Comparison of ENCODE assay signal across 22 mouse cellular contexts in genomic region chr6:37633948-37634347, GRCm38 (mm10).
"Had no signal": no experiment of that assay in that cellular context is flagged by ENCODE, and none has a peak within 500 bp of the region (broad histone marks: within the 10 kb centered on the region; RNA-seq: fewer than 3 reads in every experiment).

No protein-coding gene starts in this region.

- H3K9ac ChIP-seq: intestine, embryonic 15.5 days; kidney, embryonic 15.5 days; limb, embryonic 13.5 days; liver, embryonic 13.5 days; lung, embryonic 14.5 days; midbrain, embryonic 13.5 days; neural tube, embryonic 12.5 days; neural tube, embryonic 15.5 days had no signal

- H3K4me2 ChIP-seq: intestine, embryonic 15.5 days; kidney, embryonic 15.5 days; limb, embryonic 13.5 days; liver, embryonic 13.5 days; lung, embryonic 14.5 days; midbrain, embryonic 13.5 days; neural tube, embryonic 12.5 days; neural tube, embryonic 15.5 days had no signal

- H3K36me3 ChIP-seq: intestine, embryonic 15.5 days; kidney, embryonic 15.5 days; limb, embryonic 10.5 days; limb, embryonic 13.5 days; liver, embryonic 13.5 days; midbrain, embryonic 13.5 days; neural tube, embryonic 12.5 days; neural tube, embryonic 15.5 days had no signal

- H3K27me3 ChIP-seq: intestine, embryonic 15.5 days; kidney, embryonic 15.5 days; limb, embryonic 13.5 days; liver, embryonic 13.5 days; midbrain, embryonic 13.5 days; neural tube, embryonic 12.5 days; neural tube, embryonic 15.5 days had no signal

- DNase-seq: kidney, adult 11 months; kidney, adult 8-10 months; kidney, postnatal 10 days; kidney, postnatal 36 days; liver; liver, embryonic 13.5 days; lung, embryonic 14.5 days; retina, postnatal 1 day; right cerebral cortex, postnatal 25 days; spleen, adult 18-20 months; thymus, adult 18-20 months; thymus, postnatal 25 days had no signal

- ATAC-seq: intestine, embryonic 15.5 days; lung, postnatal 0 days; midbrain, embryonic 13.5 days; midbrain, embryonic 16.5 days had no signal

- H3K27ac ChIP-seq: intestine, embryonic 15.5 days; kidney, embryonic 15.5 days; limb, embryonic 10.5 days; limb, embryonic 13.5 days; liver, embryonic 13.5 days; macrophage; midbrain, embryonic 13.5 days; neural tube, embryonic 12.5 days; neural tube, embryonic 15.5 days had no signal

- H3K9me3 ChIP-seq: intestine, embryonic 15.5 days; kidney, embryonic 15.5 days; limb, embryonic 10.5 days; limb, embryonic 13.5 days; liver, embryonic 13.5 days; midbrain, embryonic 13.5 days; neural tube, embryonic 12.5 days; neural tube, embryonic 15.5 days had no signal

- H3K4me1 ChIP-seq: intestine, embryonic 15.5 days; kidney, embryonic 15.5 days; limb, embryonic 13.5 days; liver, embryonic 13.5 days; midbrain, embryonic 13.5 days; neural tube, embryonic 12.5 days; neural tube, embryonic 15.5 days had no signal

- H3K4me3 ChIP-seq: intestine, embryonic 15.5 days; kidney, embryonic 15.5 days; limb, embryonic 10.5 days; limb, embryonic 13.5 days; liver, embryonic 13.5 days; midbrain, embryonic 13.5 days; neural tube, embryonic 12.5 days; neural tube, embryonic 15.5 days had no signal
